ENCODE assay signal across 23 mouse cellular contexts in genomic region chr19:6569561-6569960, GRCm38 (mm10). TPM values are rescaled to one million over a fixed set of nuclear protein-coding genes. Genes with fewer than 3 reads are reported as not detected.
DNase-seq lines count a peak whose midpoint lies in the region; ATAC-seq and TF ChIP-seq lines count a peak whose summit lies in the region.
"Had no signal": no experiment of that assay in that cellular context is flagged by ENCODE, and none has a peak within 500 bp of the region (broad histone marks: within the 10 kb centered on the region; RNA-seq: fewer than 3 reads in every experiment).

No protein-coding gene starts in this region.

- no peak for TF ChIP-seq CTCF in midbrain, postnatal 0 days (IDR thresholded peaks at IDR 0.05)
- no peak for TF ChIP-seq CTCF in E14TG2a.4 (conservative IDR thresholded peaks at IDR 0.05; ENCODE audit: low read length)

- H3K27ac ChIP-seq in forebrain, embryonic 10.5 days: peak overlapping the region; percentile 54
- H3K27ac ChIP-seq in forebrain, embryonic 15.5 days (replicated peaks): no peak overlapping the region
- H3K27ac ChIP-seq in midbrain, embryonic 11.5 days (ENCODE audit: low read depth, low read length): no peak overlapping the region
- H3K27ac ChIP-seq in midbrain, postnatal 0 days (ENCODE audit: low read depth, low read length): no peak overlapping the region
- H3K27ac ChIP-seq: embryonic facial prominence, embryonic 10.5 days; hindbrain, embryonic 15.5 days had no signal

- peaks cover 24% of the 10 kb centered on the region for H3K4me1 ChIP-seq in forebrain, embryonic 10.5 days
- H3K4me1 ChIP-seq in forebrain, embryonic 15.5 days: no peaks in the 10 kb centered on the region
- peaks cover 7% of the 10 kb centered on the region for H3K4me1 ChIP-seq in midbrain, embryonic 11.5 days (ENCODE audit: control insufficient read depth, insufficient read depth, low read length)
- H3K4me1 ChIP-seq in midbrain, postnatal 0 days (ENCODE audit: insufficient read depth, low read length): 0 out of 2 replicates have a peak, but pooled peaks cover 4% of the 10 kb centered on the region
- peaks cover 26% of the 10 kb centered on the region for H3K4me1 ChIP-seq in E14TG2a.4 (replicated peaks; ENCODE audit: low read depth, low read length)
- H3K4me1 ChIP-seq: hindbrain, embryonic 15.5 days had no signal

- no peaks in the 10 kb centered on the region for H3K9me3 ChIP-seq in forebrain, embryonic 10.5 days
- no peaks in the 10 kb centered on the region for H3K9me3 ChIP-seq in forebrain, embryonic 15.5 days
- H3K9me3 ChIP-seq in midbrain, embryonic 11.5 days (ENCODE audit: control insufficient read depth, low read length): no peaks in the 10 kb centered on the region
- H3K9me3 ChIP-seq in midbrain, postnatal 0 days (ENCODE audit: low read length): no peaks in the 10 kb centered on the region
- H3K9me3 ChIP-seq in E14TG2a.4 (ENCODE audit: low read length): no peaks in the 10 kb centered on the region
- H3K9me3 ChIP-seq: embryonic facial prominence, embryonic 10.5 days; hindbrain, embryonic 15.5 days had no signal

- no peak overlapping the region for H3K9ac ChIP-seq in forebrain, embryonic 15.5 days (replicated peaks)
- no peak overlapping the region for H3K9ac ChIP-seq in midbrain, embryonic 11.5 days (ENCODE audit: low read length)
- no peak overlapping the region for H3K9ac ChIP-seq in midbrain, postnatal 0 days (replicated peaks; ENCODE audit: low read length, poor library complexity, severe bottlenecking)
- H3K9ac ChIP-seq: forebrain, postnatal 0 days; hindbrain, embryonic 15.5 days had no signal

- DNase-seq in forebrain, embryonic 10.5 days (ENCODE audit: extremely low spot score, low spot score): no peak
- DNase-seq in midbrain, embryonic 11.5 days (ENCODE audit: low spot score, missing footprints): peak; percentile 82
- no peak for DNase-seq in midbrain, postnatal 0 days (ENCODE audit: low spot score)
- peak; percentile 71 for DNase-seq in ZHBTc4 (ENCODE audit: low read depth, low spot score)
- DNase-seq in frontal cortex, postnatal 10 days (ENCODE audit: low spot score in 2 of 2): no peak
- DNase-seq: adrenal gland, adult 2 months; adrenal gland, postnatal 25 days; B cell, adult 2 months; forebrain, postnatal 0 days; gastrocnemius, postnatal 36 days; heart, adult 11 months; heart, postnatal 10 days had no signal

- H3K27me3 ChIP-seq in forebrain, embryonic 10.5 days (ENCODE audit: poor library complexity, severe bottlenecking): no peaks in the 10 kb centered on the region
- no peaks in the 10 kb centered on the region for H3K27me3 ChIP-seq in forebrain, embryonic 15.5 days
- H3K27me3 ChIP-seq in midbrain, embryonic 11.5 days (ENCODE audit: control insufficient read depth, insufficient read depth, low read length): no peaks in the 10 kb centered on the region
- no peaks in the 10 kb centered on the region for H3K27me3 ChIP-seq in midbrain, postnatal 0 days (ENCODE audit: insufficient read depth, low read length)
- H3K27me3 ChIP-seq in E14TG2a.4 (ENCODE audit: insufficient read depth, low read length): peaks cover 61% of the 10 kb centered on the region
- H3K27me3 ChIP-seq: hindbrain, embryonic 15.5 days had no signal

- H3K4me3 ChIP-seq in forebrain, embryonic 10.5 days: no peak overlapping the region
- H3K4me3 ChIP-seq in forebrain, embryonic 15.5 days: no peak overlapping the region
- H3K4me3 ChIP-seq in midbrain, embryonic 11.5 days (ENCODE audit: low read depth, low read length): no peak overlapping the region
- no peak overlapping the region for H3K4me3 ChIP-seq in midbrain, postnatal 0 days (ENCODE audit: low read depth, low read length)
- 0 out of 2 replicates have a peak overlapping the region, but pooled peaks have one; percentile 10 for H3K4me3 ChIP-seq in E14TG2a.4 (replicated peaks; ENCODE audit: low read length)
- H3K4me3 ChIP-seq: embryonic facial prominence, embryonic 10.5 days; hindbrain, embryonic 15.5 days had no signal

- no peak overlapping the region for H3K4me2 ChIP-seq in forebrain, embryonic 15.5 days (replicated peaks)
- H3K4me2 ChIP-seq in midbrain, embryonic 11.5 days: no peak overlapping the region
- H3K4me2 ChIP-seq in midbrain, postnatal 0 days (ENCODE audit: low read depth, low read length, poor library complexity, severe bottlenecking): no peak overlapping the region
- H3K4me2 ChIP-seq: hindbrain, embryonic 15.5 days had no signal

- ATAC-seq in forebrain, embryonic 15.5 days (replicated peaks): no peak
- no peak for ATAC-seq in midbrain, embryonic 11.5 days (ENCODE audit: low FRiP score)
- ATAC-seq in midbrain, postnatal 0 days (ENCODE audit: low FRiP score): no peak
- no peak for ATAC-seq in megakaryocyte-erythroid progenitor cell, adult 5-6 weeks (replicated peaks; ENCODE audit: low FRiP score, low TSS enrichment, poor library complexity, severe bottlenecking)
- ATAC-seq: forebrain, postnatal 0 days; intestine, embryonic 16.5 days had no signal

- H3K36me3 ChIP-seq in forebrain, embryonic 10.5 days (replicated peaks): no peaks in the 10 kb centered on the region
- no peaks in the 10 kb centered on the region for H3K36me3 ChIP-seq in forebrain, embryonic 15.5 days
- H3K36me3 ChIP-seq in midbrain, embryonic 11.5 days (ENCODE audit: control insufficient read depth, insufficient read depth, low read length): no peaks in the 10 kb centered on the region
- H3K36me3 ChIP-seq in midbrain, postnatal 0 days (ENCODE audit: insufficient read depth, low read length): no peaks in the 10 kb centered on the region
- no peaks in the 10 kb centered on the region for H3K36me3 ChIP-seq in E14TG2a.4 (ENCODE audit: insufficient read depth, low read length)
- H3K36me3 ChIP-seq: embryonic facial prominence, embryonic 10.5 days; hindbrain, embryonic 15.5 days had no signal

- WGBS in forebrain, embryonic 10.5 days: 42% methylated on average over 5 of the region's 5 CpGs
- 25% methylated on average over 5 of the region's 5 CpGs for WGBS in forebrain, embryonic 15.5 days
- 34% methylated on average over 5 of the region's 5 CpGs for WGBS in midbrain, embryonic 11.5 days
- 19% methylated on average over 5 of the region's 5 CpGs for WGBS in midbrain, postnatal 0 days

RNA-seq across cellular contexts. Expression of gene Slc22a12, which starts 26.7 kb away (rescaled TPM):
- not detected in 2 replicates for polyA plus RNA-seq in forebrain, embryonic 10.5 days (2016; fragmentation: Nextera tagmentation; extraction: Ambion mirVana)
- 0.10 TPM in 1 of 2 replicates, not detected in the other for polyA plus RNA-seq in forebrain, embryonic 15.5 days (2015; fragmentation: Nextera tagmentation; extraction: Ambion mirVana)
- not detected in 2 replicates for polyA plus RNA-seq in midbrain, embryonic 11.5 days (2014; fragmentation: Nextera tagmentation; extraction: Ambion mirVana)
- 0.71 TPM in 1 of 2 replicates, not detected in the other for total RNA-seq in midbrain, postnatal 0 days (2014; rRNA removed)
- polyA plus RNA-seq in midbrain, postnatal 0 days (2015; fragmentation: Nextera tagmentation; extraction: Ambion mirVana): 0.45 and 0.57 TPM in 2 replicates
- total RNA-seq in megakaryocyte-erythroid progenitor cell, adult 5-6 weeks (2014; fragmentation: Nextera tagmentation): not detected in 2 replicates
- not detected in 2 replicates for total RNA-seq in megakaryocyte-erythroid progenitor cell, adult 5-6 weeks (2017)
- total RNA-seq: adrenal gland, postnatal 25 days; forebrain, postnatal 0 days; gastrocnemius, adult 8-10 months; gastrocnemius, postnatal 36 days; heart, postnatal 10 days; hematopoietic stem cell, adult 5-6 weeks; MEL had no signal
- polyA plus RNA-seq: embryonic facial prominence, embryonic 10.5 days; embryonic facial prominence, embryonic 14.5 days; heart, embryonic 14.5 days; hindbrain, embryonic 15.5 days; intestine, embryonic 16.5 days had no signal

Comparison
In these comparisons a context has a peak if more than half of its experiments do, and no peak if none do; other contexts are left out.
1. DNase-seq: peak in midbrain, embryonic 11.5 days (single experiment) and ZHBTc4 (single experiment); none in forebrain, embryonic 10.5 days (single experiment), midbrain, postnatal 0 days (single experiment) and frontal cortex, postnatal 10 days (0 of 2).